Mouse (Mus musculus): ENCODE results near the gene Mcrip2. TPM values are rescaled to one million over a fixed set of nuclear protein-coding genes. Genes with fewer than 3 reads are reported as not detected.

The Mcrip2 gene
- polyA plus RNA-seq, 1 experiment, result 36.7 TPM

DNA sequence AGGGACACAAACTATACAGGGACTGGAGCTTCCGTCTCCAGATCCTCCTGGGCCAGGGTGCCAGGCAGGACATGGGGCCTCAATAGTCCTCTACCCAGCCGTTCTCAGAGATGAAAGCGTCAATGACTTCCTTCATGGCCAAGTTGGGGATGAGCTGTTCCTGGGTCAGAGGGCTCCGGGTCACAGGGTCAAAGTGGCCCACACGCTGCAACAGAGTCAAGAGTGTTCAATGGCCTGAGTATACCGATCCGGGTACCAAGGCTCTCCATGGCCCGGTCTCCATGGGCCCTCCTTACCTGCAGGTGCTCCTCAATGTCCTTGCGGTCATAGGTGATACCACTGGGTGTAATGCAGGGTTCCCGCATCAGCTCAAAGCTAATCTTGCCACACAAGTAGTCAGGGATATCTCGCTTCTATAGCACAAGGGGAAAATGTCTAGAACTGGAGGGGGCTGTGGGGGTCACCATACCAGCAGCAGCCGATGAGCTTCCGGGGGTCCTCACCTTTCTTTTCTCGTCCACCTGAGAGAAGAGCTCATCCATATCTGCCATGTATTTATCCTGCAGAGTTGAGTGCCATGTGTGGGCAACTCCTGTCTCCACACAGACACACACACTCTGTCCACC is 37.6 kb downstream of the Mcrip2 start:
- H3K4me3 ChIP-seq, result peak overlapping the region; percentile 52
- no peaks in the 10 kb centered on the region for H3K36me3 ChIP-seq (ENCODE audit: control insufficient read depth, insufficient read depth)
- H3K79me2 ChIP-seq (ENCODE audit: control insufficient read depth, insufficient read depth), result peaks cover 37% of the 10 kb centered on the region
- peak overlapping the region; percentile 94 for H3K4me2 ChIP-seq (ENCODE audit: low read depth)
- TF ChIP-seq POLR2A (IDR thresholded peaks at IDR 0.05; ENCODE audit: insufficient read length, low read depth), result peak; percentile 9
- no peak for TF ChIP-seq TCF12 (IDR thresholded peaks at IDR 0.05; ENCODE audit: insufficient read depth, poor library complexity, severe bottlenecking)
- TF ChIP-seq SRF (IDR thresholded peaks at IDR 0.05; ENCODE audit: control insufficient read depth, insufficient read length, low read depth), result no peak
- H3ac ChIP-seq (ENCODE audit: control insufficient read depth, insufficient read length), result no peak overlapping the region
- H3K27me3 ChIP-seq (ENCODE audit: control insufficient read depth, insufficient read depth, insufficient read length), result no peaks in the 10 kb centered on the region

DNA sequence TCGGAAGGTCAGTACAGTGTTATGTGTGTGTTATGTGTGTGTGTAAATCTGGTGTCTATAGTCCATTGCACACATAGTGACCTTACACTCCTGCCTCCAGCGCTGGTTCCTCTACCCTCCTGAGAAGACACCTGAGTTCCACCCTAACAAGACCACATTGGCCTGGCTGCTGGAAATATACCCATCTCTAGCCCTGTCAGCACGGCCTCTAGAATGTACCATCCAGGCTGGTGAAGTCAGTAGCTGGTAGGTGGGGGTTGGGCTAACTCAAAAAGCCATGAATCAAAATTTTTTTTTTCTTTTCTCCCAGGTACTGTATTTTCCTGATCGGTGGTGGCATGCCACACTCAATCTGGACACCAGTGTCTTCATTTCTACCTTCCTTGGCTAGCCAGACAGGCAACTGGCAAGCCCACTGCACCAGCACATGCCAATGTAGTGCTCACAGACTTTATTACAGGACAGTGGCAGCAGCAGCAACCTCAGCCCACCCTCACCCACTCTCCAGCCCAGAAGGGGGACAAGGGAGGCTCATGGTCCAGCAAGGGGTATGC is 38.3 kb downstream of the Mcrip2 start:
- Histone ChIP-seq H3K4me3 (peak overlapping the region; percentile 32), H3K27me3 (ENCODE audit: control insufficient read depth, insufficient read depth, insufficient read length) (no peaks in the 10 kb centered on the region), H3ac (ENCODE audit: control insufficient read depth, insufficient read length) (no peak overlapping the region), H3K79me2 (ENCODE audit: control insufficient read depth, insufficient read depth) (peaks cover 37% of the 10 kb centered on the region), H3K36me3 (ENCODE audit: control insufficient read depth, insufficient read depth) (no peaks in the 10 kb centered on the region), H3K4me2 (ENCODE audit: low read depth) (no peak overlapping the region)
- TF ChIP-seq POLR2A (IDR thresholded peaks at IDR 0.05; ENCODE audit: insufficient read length, low read depth), result peak; percentile 26
- no peak for TF ChIP-seq CEBPB (IDR thresholded peaks at IDR 0.05; ENCODE audit: insufficient read depth, poor library complexity, severe bottlenecking)

GRCm38 (mm10) chr17:25829558-25830017 is 39.0 kb downstream of the Mcrip2 start:
- Histone ChIP-seq H3K36me3 (ENCODE audit: control insufficient read depth, insufficient read depth) (no peaks in the 10 kb centered on the region), H3K79me2 (ENCODE audit: control insufficient read depth, insufficient read depth) (peaks cover 35% of the 10 kb centered on the region), H3ac (ENCODE audit: control insufficient read depth, insufficient read length) (peak overlapping the region; percentile 13), H3K4me2 (ENCODE audit: low read depth) (peak overlapping the region; percentile 62), H3K4me3 (peak overlapping the region; percentile 32), H3K27me3 (ENCODE audit: control insufficient read depth, insufficient read depth, insufficient read length) (no peaks in the 10 kb centered on the region)
- TF ChIP-seq POLR2A (IDR thresholded peaks at IDR 0.05; ENCODE audit: insufficient read length, low read depth) (peak; percentile 13), REST (IDR thresholded peaks at IDR 0.05; ENCODE audit: insufficient read depth, insufficient read length) (no peak), CEBPB (IDR thresholded peaks at IDR 0.05; ENCODE audit: insufficient read depth, poor library complexity, severe bottlenecking) (no peak), SRF (IDR thresholded peaks at IDR 0.05; ENCODE audit: control insufficient read depth, insufficient read length, low read depth) (no peak), MYOG (IDR thresholded peaks at IDR 0.05; ENCODE audit: control insufficient read depth in 1 of 3, insufficient read depth in 1 of 3, insufficient read length in 2 of 3, low read depth in 2 of 3) (no peak), MYOD1 (IDR thresholded peaks at IDR 0.05; ENCODE audit: control insufficient read depth in 1 of 3, insufficient read length in 2 of 3, low read depth in 2 of 3) (no peak), MAX (IDR thresholded peaks at IDR 0.05; ENCODE audit: low read depth) (no peak), POLR2AphosphoS2 (IDR thresholded peaks at IDR 0.05; ENCODE audit: insufficient read length, low read depth) (peak; percentile 74), TCF3 (IDR thresholded peaks at IDR 0.05; ENCODE audit: insufficient read length, low read depth) (no peak), USF1 (IDR thresholded peaks at IDR 0.05; ENCODE audit: low read depth) (no peak), E2F4 (IDR thresholded peaks at IDR 0.05; ENCODE audit: insufficient read depth) (no peak), TCF12 (IDR thresholded peaks at IDR 0.05; ENCODE audit: insufficient read depth, poor library complexity, severe bottlenecking) (no peak)

DNA sequence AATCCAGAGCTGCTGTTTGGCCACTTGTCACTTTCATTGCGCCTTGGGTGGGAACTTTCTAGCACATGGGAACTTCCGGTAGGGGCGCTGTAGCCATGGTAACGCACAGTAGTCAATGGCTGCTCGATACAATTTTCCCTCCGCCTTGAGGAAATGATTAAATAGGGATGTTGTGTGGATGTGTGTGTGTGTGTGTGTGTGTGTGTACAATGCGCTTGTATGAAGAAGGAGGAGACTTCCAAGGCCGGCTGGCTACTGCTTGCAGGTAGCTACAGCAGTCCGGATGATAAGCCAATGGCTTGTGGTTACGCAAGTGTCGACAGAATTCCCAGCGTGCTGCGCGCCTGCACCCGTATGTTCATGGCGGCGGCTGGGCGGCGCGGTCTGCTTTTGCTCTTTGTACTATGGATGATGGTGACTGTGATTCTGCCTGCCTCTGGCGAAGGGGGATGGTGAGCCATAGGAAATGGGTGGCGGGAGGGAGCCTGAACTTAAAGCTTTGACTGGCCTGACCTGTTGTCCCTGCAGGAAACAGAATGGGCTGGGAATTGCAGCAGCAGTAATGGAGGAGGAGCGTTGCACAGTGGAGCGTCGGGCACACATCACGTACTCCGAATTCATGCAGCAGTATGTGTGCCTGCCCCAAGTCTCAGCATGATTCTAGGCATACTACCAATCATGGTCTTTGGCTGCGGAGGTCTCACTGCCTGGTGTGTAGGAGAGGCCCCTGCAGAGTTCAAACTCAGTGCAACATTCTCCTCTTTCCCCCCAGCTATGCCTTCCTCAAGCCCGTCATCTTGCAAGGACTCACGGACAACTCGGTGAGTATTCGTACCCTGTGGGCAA is 39.6 kb downstream of the Mcrip2 start, which contains the start of gene Jmjd8:
Jmjd8 (plus strand) TSS at position 156 of the 846 bp plus-strand sequence.
- TF ChIP-seq MYOD1 (IDR thresholded peaks at IDR 0.05; ENCODE audit: control insufficient read depth in 1 of 3, insufficient read length in 2 of 3, low read depth in 2 of 3) (no peak), E2F4 (IDR thresholded peaks at IDR 0.05; ENCODE audit: insufficient read depth) (no peak), POLR2A (IDR thresholded peaks at IDR 0.05; ENCODE audit: insufficient read length, low read depth) (peak; percentile 74), POLR2AphosphoS2 (IDR thresholded peaks at IDR 0.05; ENCODE audit: insufficient read length, low read depth) (peak; percentile 74), CEBPB (IDR thresholded peaks at IDR 0.05; ENCODE audit: insufficient read depth, poor library complexity, severe bottlenecking) (0 out of 2 replicates have a peak, but pooled peaks have one; percentile 19), TCF12 (IDR thresholded peaks at IDR 0.05; ENCODE audit: insufficient read depth, poor library complexity, severe bottlenecking) (no peak)
- Histone ChIP-seq H3K36me3 (ENCODE audit: control insufficient read depth, insufficient read depth) (no peaks in the 10 kb centered on the region), H3K79me2 (ENCODE audit: control insufficient read depth, insufficient read depth) (peaks cover 28% of the 10 kb centered on the region), H3K27me3 (ENCODE audit: control insufficient read depth, insufficient read depth, insufficient read length) (no peaks in the 10 kb centered on the region), H3K4me2 (ENCODE audit: low read depth) (peak within 1 kb of the TSS; percentile 62), H3K4me3 (peak within 1 kb of the TSS; percentile 32), H3ac (ENCODE audit: control insufficient read depth, insufficient read length) (peak within 1 kb of the TSS; percentile 13)

- no peaks in the 10 kb centered on the region for H3K36me3 ChIP-seq (ENCODE audit: control insufficient read depth, insufficient read depth)
- H3K79me2 ChIP-seq (ENCODE audit: control insufficient read depth, insufficient read depth), result peaks cover 23% of the 10 kb centered on the region
- H3ac ChIP-seq (ENCODE audit: control insufficient read depth, insufficient read length), result no peak overlapping the region
- no peaks in the 10 kb centered on the region for H3K27me3 ChIP-seq (ENCODE audit: control insufficient read depth, insufficient read depth, insufficient read length)
- H3K4me3 ChIP-seq, result peak overlapping the region; percentile 32
- peak overlapping the region; percentile 62 for H3K4me2 ChIP-seq (ENCODE audit: low read depth)
- no peak for TF ChIP-seq MAX (IDR thresholded peaks at IDR 0.05; ENCODE audit: low read depth)
- no peak for TF ChIP-seq E2F4 (IDR thresholded peaks at IDR 0.05; ENCODE audit: insufficient read depth)
- peak; percentile 74 for TF ChIP-seq POLR2AphosphoS2 (IDR thresholded peaks at IDR 0.05; ENCODE audit: insufficient read length, low read depth)
- TF ChIP-seq MYOD1 (IDR thresholded peaks at IDR 0.05; ENCODE audit: control insufficient read depth in 1 of 3, insufficient read length in 2 of 3, low read depth in 2 of 3), result peak in 1 of 3 experiments; percentile 3
- TF ChIP-seq MYOG (IDR thresholded peaks at IDR 0.05; ENCODE audit: control insufficient read depth in 1 of 3, insufficient read depth in 1 of 3, insufficient read length in 2 of 3, low read depth in 2 of 3), result peak in 2 of 3 experiments; percentile 12 to 54
- TF ChIP-seq TCF3 (IDR thresholded peaks at IDR 0.05; ENCODE audit: insufficient read length, low read depth), result no peak
Measured at GRCm38 (mm10) chr17:25828223-25828594, 40.4 kb downstream of the Mcrip2 start.

Measured in myocyte (in vitro differentiated cells).